Mouse (Mus musculus): ENCODE results near the gene Ank2. TPM values are rescaled to one million over a fixed set of nuclear protein-coding genes. Genes with fewer than 3 reads are reported as not detected.

Gene Ank2
- total RNA-seq (2015) = 0.27 TPM in 1 of 2 replicates, not detected in the other
- 0.81 TPM in 1 of 2 replicates, not detected in the other for total RNA-seq (2017)

- peak; percentile 27 for ATAC-seq (ENCODE audit: poor library complexity, severe bottlenecking)
These were observed at the start of gene Ank2 for GRCm38 (mm10) chr3:127498742-127499400. Gene Ank2 (minus strand): TSS chr3:127499350.

GRCm38 (mm10) chr3:127547882-127548281, 48.7 kb upstream of the Ank2 start:
- no peak for ATAC-seq (ENCODE audit: poor library complexity, severe bottlenecking)

- no peak for ATAC-seq (ENCODE audit: poor library complexity, severe bottlenecking)
These were observed 45.5 kb upstream of the Ank2 start for GRCm38 (mm10) chr3:127544610-127545121.

GRCm38 (mm10) chr3:127543976-127544375, 44.8 kb upstream of the Ank2 start:
- no peak for ATAC-seq (ENCODE audit: poor library complexity, severe bottlenecking)

- no peak for ATAC-seq (ENCODE audit: poor library complexity, severe bottlenecking)
These were observed 40.0 kb upstream of the Ank2 start for GRCm38 (mm10) chr3:127539193-127539592.

GRCm38 (mm10) chr3:127530293-127530692, 31.1 kb upstream of the Ank2 start:
- ATAC-seq (ENCODE audit: poor library complexity, severe bottlenecking) = no peak

GRCm38 (mm10) chr3:127529824-127530223, 30.7 kb upstream of the Ank2 start:
- ATAC-seq (ENCODE audit: poor library complexity, severe bottlenecking) = no peak

- no peak for ATAC-seq (ENCODE audit: poor library complexity, severe bottlenecking)
These were observed 30.1 kb upstream of the Ank2 start for GRCm38 (mm10) chr3:127529210-127529609.

- no peak for ATAC-seq (ENCODE audit: poor library complexity, severe bottlenecking)
These were observed 28.4 kb upstream of the Ank2 start for GRCm38 (mm10) chr3:127527465-127528034.

- ATAC-seq (ENCODE audit: poor library complexity, severe bottlenecking) = no peak
These were observed 26.2 kb upstream of the Ank2 start for GRCm38 (mm10) chr3:127525188-127525819.

GRCm38 (mm10) chr3:127521156-127521555, 22.0 kb upstream of the Ank2 start:
- ATAC-seq (ENCODE audit: poor library complexity, severe bottlenecking) = no peak

- ATAC-seq (ENCODE audit: poor library complexity, severe bottlenecking) = no peak
These were observed 21.1 kb upstream of the Ank2 start for GRCm38 (mm10) chr3:127520300-127520699.

- ATAC-seq (ENCODE audit: poor library complexity, severe bottlenecking) = no peak
These were observed 16.1 kb upstream of the Ank2 start for GRCm38 (mm10) chr3:127515251-127515650.

- no peak for ATAC-seq (ENCODE audit: poor library complexity, severe bottlenecking)
These were observed 14.5 kb upstream of the Ank2 start for GRCm38 (mm10) chr3:127513699-127514098.

GRCm38 (mm10) chr3:127512794-127513335, 13.7 kb upstream of the Ank2 start:
- ATAC-seq (ENCODE audit: poor library complexity, severe bottlenecking) = no peak

GRCm38 (mm10) chr3:127511786-127512746, 12.9 kb upstream of the Ank2 start:
- no peak for ATAC-seq (ENCODE audit: poor library complexity, severe bottlenecking)

- ATAC-seq (ENCODE audit: poor library complexity, severe bottlenecking) = no peak
These were observed 9.0 kb upstream of the Ank2 start for GRCm38 (mm10) chr3:127507878-127508783.

GRCm38 (mm10) chr3:127498197-127498741, 881 bp downstream of the Ank2 start:
- peak; percentile 47 for ATAC-seq (ENCODE audit: poor library complexity, severe bottlenecking)

GRCm38 (mm10) chr3:127492663-127493062, 6.5 kb downstream of the Ank2 start:
- no peak for ATAC-seq (ENCODE audit: poor library complexity, severe bottlenecking)
